Mouse (Mus musculus): ENCODE measurements around the gene 1700069L16Rik.

The 1700069L16Rik gene
- long read RNA-seq, experiment 1 = 0 reads
- long read RNA-seq, experiment 2 = 0 reads

DNA sequence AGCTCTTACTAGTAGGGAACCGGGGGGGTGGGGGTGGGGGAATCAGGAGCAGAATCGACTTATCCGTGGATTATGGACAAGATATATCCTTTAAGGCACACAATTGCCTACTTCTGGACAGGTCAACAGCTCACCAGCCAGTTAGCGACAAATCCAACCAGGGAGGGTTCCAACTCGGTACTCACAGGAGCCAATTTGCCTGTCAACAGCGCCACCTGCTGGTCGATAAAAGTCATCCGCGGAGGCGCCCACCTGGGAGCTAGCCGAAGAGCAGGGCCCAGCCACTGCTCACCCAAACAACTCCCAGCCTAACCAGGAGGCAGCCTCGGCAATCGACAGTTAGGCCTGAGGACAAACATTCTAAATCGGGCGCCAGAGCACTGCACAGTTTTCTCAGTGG is at the start of gene 1700069L16Rik:
1700069L16Rik (minus strand) TSS at position 327 of the 400 bp plus-strand sequence.
- intact Hi-C loops (cut with DNase I) = loop anchor here (2.0 to 5.0 kb wide), 3 partner anchors 137 to 358 kb away; no protein-coding TSS in a partner anchor

DNA sequence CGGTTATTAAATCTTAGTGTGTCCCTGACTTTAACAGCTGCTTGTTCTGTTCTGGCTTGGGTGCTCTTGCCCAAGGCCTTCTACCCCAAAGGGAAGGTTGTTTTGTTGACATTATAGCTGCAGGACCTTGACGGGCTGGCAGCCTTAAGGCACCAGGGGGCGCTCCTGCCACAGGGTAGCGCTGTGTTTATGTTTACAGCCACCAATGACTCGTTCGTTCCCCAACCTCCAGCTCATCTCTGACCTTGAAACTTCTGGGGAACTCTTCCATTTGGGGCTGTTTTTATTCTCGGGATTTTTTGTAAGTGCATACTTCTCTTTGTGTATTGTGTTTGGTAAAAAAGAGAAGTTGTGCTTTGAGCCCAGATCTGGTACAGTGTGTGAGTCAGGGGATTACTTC is 49.1 kb upstream of the 1700069L16Rik start:
- intact Hi-C loops (cut with DNase I) = loop anchor here (1.0 kb wide), 1 partner anchor 42 kb away; no protein-coding TSS in a partner anchor

- intact Hi-C loops (cut with DNase I) = loop anchor here (1.0 kb wide), 1 partner anchor 42 kb away; no protein-coding TSS in a partner anchor
These were observed 48.4 kb upstream of the 1700069L16Rik start for GRCm38 (mm10) chr5:113772905-113773519.

GRCm38 (mm10) chr5:113772450-113772895 is 47.9 kb upstream of the 1700069L16Rik start, which contains the start of the genes Sart3 and Iscu:
TSS of gene Sart3 (minus strand) at chr5:113772510.
TSS of gene Iscu (plus strand) at chr5:113772748.
- intact Hi-C loops (cut with DNase I) = no loop called here

DNA sequence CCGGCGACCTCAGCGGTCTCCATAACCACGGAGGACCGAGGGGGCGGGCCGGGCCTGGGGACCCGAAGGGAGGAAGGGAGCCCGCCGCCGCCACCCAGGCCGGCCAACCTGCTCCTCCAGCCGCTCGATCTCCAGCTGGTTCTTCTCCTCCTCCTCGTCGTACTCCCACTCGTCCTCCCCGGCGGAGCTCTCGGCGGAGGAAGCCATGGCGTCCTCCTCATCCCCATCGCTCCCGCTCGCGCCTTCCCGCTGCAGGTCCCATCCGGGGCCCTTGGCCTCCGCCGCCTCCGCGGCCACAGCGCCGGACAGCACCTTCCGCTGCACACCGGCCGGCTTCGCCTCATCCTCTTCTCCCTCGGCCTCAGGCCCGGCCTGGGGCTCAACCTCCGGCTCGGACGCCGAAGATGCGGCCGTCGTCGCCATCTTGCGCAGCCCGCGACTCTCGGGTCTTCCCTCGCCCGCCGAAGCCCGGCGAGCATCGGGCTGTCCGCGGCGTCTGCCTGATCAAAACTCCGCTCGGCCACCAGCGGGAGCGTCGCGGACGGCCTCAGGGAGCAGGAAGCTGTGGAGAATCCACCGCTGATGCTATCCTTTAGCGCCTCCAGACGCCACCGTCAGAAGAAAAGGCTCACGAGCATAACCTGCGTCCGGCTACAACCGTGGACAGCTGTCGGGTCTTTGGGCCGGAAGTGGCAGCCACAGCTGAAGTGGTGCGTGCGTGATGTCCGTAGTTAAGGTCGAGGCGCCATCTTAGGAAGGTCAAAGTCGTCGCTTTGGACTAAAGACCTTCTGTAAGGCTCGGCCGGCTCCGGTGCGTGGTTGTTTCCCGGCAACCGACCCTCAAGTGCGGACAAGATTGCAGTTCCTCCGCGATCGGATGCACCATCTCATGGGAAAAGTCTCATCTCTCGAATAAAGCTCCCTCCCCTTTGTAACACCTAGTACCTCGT is 46.9 kb upstream of the 1700069L16Rik start:
- intact Hi-C loops (cut with DNase I) = loop anchor here (2.0 kb wide), 1 partner anchor 35 kb away; no protein-coding TSS in a partner anchor

GRCm38 (mm10) chr5:113768806-113769205 is 44.2 kb upstream of the 1700069L16Rik start:
- intact Hi-C loops (cut with DNase I) = no loop called here

DNA sequence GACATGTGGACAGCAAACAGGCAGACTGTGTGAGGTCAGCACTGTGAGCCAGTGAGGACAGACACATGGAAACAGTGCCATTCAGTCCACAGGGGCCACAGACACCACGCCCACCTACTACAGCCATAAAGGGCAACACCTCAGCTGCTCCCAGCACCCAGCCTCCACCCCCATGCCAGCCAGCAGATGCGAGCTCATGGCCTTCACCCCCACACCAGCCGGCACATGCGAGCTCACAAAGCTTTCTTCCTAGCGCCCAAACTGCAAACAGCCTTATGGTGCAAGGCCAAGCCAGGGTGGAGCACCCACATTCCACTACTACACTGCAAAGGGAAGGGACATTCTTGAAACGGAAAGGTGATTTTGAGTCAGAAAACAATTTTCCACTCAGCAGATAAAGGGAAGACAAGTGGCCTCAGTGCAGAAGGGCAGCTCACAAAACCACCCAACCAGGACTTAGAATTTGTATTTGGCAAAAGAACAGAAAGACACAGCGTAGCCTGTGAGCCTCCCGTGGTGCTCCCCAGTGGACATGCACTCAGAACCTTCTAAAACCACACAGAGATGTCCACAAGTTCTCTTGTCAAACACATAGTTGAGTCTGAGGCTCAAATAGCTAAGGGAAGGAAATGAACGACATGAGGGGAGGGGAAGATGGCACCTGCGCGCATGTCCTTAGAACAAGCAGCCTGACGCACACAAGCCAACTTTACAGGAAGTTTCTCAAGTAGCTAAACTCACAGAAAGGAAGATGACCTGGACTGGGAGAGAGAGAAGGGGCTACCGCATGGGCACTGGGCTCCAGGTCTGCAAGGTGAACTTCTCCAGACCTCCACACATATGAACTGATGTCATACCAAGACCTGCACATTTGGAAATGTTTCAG is 41.3 kb upstream of the 1700069L16Rik start:
- intact Hi-C loops (cut with DNase I) = no loop called here

DNA sequence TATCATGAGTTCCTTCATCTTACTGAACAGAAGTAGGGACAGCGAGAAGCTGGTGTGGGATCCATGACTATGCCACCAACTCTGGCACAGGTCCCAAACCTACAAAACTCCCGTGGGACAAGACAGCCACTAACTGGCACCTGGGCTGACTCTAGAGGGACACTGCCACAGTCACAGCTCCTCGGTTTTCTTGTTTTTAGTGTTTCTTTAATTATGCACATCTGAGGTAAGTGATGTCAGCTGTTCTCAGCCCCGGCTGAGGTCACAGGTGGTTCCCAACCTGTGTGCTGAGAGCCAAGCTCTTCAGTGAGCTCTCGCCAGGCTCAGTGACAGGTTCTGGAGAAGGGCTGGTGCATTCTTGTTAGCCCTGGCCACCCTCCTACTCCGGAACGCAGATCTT is 39.9 kb upstream of the 1700069L16Rik start:
- intact Hi-C loops (cut with DNase I) = no loop called here

- intact Hi-C loops (cut with DNase I) = no loop called here
These were observed 37.0 kb upstream of the 1700069L16Rik start for GRCm38 (mm10) chr5:113761585-113761984.

DNA sequence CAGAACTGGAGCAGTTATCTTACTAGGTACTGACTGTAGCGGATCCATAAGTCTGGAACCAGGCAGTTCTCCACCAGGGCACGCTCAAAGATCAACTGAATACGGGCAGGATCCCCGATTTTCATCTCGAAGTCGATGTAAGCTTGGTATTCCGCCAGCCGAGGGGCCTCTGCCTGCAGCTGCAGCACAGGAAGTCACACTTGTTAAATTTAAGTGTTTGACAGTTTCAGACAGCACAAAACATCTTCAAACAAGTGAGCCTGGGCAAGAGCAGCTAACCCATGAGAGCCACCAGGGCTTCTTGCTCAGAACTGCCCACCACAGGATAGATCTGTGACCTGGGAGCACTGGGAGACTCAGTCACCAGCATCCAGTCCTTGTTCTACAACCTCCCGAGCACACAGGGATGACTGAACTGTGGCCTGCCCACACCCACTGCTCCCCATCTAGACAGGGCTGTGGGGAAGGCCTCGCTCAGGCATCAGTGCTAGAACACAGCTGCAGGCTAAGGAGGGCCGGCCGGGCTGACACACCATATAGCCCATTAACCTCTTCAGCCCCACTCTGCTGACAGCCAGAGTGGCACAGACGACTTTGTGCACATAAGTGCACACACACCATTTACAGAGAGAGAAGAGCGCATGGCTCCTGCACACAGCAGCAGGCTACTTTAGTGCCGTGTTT is 30.9 kb upstream of the 1700069L16Rik start:
- intact Hi-C loops (cut with DNase I) = no loop called here

DNA sequence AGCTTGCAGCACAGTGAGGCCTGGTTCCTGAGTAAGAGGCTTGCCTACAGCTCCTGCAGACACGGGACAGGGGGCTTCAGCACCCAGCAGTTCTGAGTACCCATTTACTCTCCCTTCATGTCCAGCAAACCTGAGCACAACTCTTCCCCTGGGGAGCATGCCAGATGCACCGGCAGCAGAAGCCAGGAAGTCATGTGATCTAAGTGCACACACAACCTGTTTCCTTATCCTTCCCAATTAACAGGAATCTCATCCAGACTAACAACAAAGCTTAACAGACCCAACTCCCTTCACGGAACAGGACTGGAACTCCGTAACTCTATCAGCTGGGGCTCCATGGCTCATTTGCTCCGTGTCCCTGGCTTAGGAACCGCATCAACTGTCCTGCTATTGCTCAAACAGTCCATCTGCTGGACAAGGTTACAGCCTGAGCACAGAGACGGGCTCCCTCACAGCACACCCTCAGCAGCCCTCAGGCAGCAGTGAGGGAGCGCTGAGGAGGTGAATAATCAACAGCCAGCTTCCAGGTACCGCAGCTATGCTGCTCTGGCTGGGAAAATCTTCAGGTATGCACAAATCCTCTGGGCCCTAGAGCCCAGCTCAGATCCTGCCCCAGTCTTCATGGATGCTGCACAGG is 27.1 kb upstream of the 1700069L16Rik start:
- intact Hi-C loops (cut with DNase I) = no loop called here

GRCm38 (mm10) chr5:113748556-113749331 is 24.2 kb upstream of the 1700069L16Rik start:
- intact Hi-C loops (cut with DNase I) = no loop called here

GRCm38 (mm10) chr5:113747629-113748028 is 23.1 kb upstream of the 1700069L16Rik start:
- intact Hi-C loops (cut with DNase I) = no loop called here

- intact Hi-C loops (cut with DNase I) = loop anchor here (2.0 to 10.0 kb wide), 2 partner anchors 33 to 77 kb away; no protein-coding TSS in a partner anchor
These were observed 13.2 kb upstream of the 1700069L16Rik start for GRCm38 (mm10) chr5:113737607-113738237.

GRCm38 (mm10) chr5:113736522-113737164 is 12.1 kb upstream of the 1700069L16Rik start:
- intact Hi-C loops (cut with DNase I) = loop anchor here (2.0 to 10.0 kb wide), 2 partner anchors 34 to 78 kb away; no protein-coding TSS in a partner anchor

DNA sequence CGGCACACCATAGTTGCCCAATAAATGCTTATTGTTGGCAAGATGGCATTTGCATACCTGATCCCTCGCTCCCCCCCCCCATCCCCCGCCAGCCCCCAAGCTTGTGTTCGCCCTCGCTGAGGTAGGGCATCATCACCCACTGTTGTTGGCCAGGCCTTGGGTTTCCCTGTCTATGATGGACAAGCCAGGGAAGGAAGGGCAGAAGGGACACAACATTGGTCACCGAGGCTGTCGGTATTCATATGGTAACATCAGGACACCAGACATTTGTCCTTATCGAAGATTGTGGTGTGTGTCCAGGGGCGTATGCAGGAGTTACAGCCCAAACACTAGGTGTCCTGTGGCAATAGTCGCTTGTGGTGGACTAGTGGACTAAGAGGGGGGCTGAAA is 11.5 kb upstream of the 1700069L16Rik start:
- intact Hi-C loops (cut with DNase I) = loop anchor here (2.0 to 10.0 kb wide), 2 partner anchors 35 to 79 kb away; no protein-coding TSS in a partner anchor

DNA sequence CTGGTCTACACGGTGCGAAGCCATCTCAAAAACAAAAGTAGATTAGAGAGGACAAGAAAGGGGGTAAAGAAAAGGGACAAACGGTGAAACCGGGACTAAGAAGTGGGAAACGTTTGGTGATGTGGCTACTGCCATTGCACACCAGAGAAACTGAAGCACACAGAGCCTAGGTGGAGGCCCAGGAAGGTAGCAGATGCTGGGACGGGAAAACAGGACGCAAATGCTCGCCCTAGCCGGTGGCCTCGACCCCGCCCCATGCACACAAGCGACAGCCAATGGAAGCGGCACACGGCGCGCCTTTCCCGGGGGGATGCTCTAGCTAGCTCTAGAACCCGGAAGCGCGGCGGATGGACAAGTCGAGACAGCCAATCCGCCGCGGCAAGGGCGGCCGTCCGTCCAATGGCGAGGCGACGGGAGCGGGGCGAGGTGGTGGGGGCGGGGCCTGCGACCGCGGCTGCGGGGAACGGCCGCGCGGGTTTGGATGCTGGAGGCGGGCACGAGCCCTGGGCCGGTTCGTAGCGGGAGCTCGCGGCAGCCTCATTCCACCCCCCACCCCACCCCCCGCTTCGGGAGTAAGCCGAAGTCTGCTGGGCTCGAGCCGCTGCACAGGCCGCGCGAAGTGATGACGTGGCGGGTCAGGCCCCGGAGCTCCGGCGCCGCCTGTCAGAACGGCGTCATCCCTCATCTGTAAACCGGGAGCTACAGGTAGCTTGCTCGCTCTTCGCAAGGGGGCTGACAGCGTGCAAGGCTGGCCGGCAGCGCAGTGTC is 11.0 kb upstream of the 1700069L16Rik start, which contains the start of gene Ficd:
Ficd (plus strand) TSS at position 459 of the 768 bp plus-strand sequence.
- intact Hi-C loops (cut with DNase I) = loop anchor here (2.0 to 10.0 kb wide), 2 partner anchors 35 to 79 kb away; no protein-coding TSS in a partner anchor

All from adrenal gland (tissue).